Mouse (Mus musculus) megakaryocyte, embryonic 14.5 days (primary cell): Measurements from ENCODE around the gene Angel1. TPM values are rescaled to one million over a fixed set of nuclear protein-coding genes. Genes with fewer than 3 reads are reported as not detected.
A peak's percentile ranks its signal among the peaks of the same experiment; 100 is the strongest.

Source experiments
- H3K27me3 ChIP-seq: replicated peaks from 2 replicates; pipeline ENCODE3; 2012; ENCODE audit warnings: inconsistent platforms
- H3K36me3 ChIP-seq: replicated peaks from 2 replicates; pipeline ENCODE3; 2012; ENCODE audit warnings: low read length, inconsistent platforms, mixed read lengths
- H3K4me1 ChIP-seq: 2 replicates; pipeline ENCODE4 v1.6.1; 2012; ENCODE audit warnings: inconsistent platforms
- H3K4me3 ChIP-seq: replicated peaks from 2 replicates; pipeline ENCODE3; 2012; ENCODE audit warnings: moderate library complexity, mild to moderate bottlenecking, inconsistent platforms
- H3K9me3 ChIP-seq: 2 replicates; pipeline ENCODE4 v1.6.1; 2012; ENCODE audit warnings: inconsistent platforms
- FLI1 ChIP-seq: IDR thresholded peaks from 2 replicates; pipeline ENCODE4 v1.6.1; 2012; ENCODE audit warnings: low read length, inconsistent platforms, mixed read lengths
- GATA1 ChIP-seq: IDR thresholded peaks from 3 replicates; pipeline ENCODE4 v1.6.1; 2012; ENCODE audit warnings: mixed read lengths, low read length, inconsistent platforms, borderline replicate concordance
- polyA plus RNA-seq: library from polyadenylated mRNA; stranded (reverse); fragments of >175 nt; gene quantifications from 2 replicates; pipeline ENCODE4 v1.2.3, GENCODE M21; 2012; ENCODE audit warnings: low replicate concordance; ENCODE audit not compliant: insufficient read depth

Gene Angel1
- polyA plus RNA-seq, 1 experiment, result 1.2 TPM

GRCm38 (mm10) chr12:86764060-86764459, 37.8 kb upstream of the Angel1 start:
- Histone ChIP-seq H3K4me1 (peaks cover 15% of the 10 kb centered on the region), H3K4me3 (no peak overlapping the region), H3K27me3 (peaks cover 37% of the 10 kb centered on the region), H3K36me3 (no peaks in the 10 kb centered on the region), H3K9me3 (peaks cover 20% of the 10 kb centered on the region)
- no peak for TF ChIP-seq GATA1
- TF ChIP-seq FLI1, result no peak

GRCm38 (mm10) chr12:86761036-86761435, 34.8 kb upstream of the Angel1 start:
- no peaks in the 10 kb centered on the region for H3K36me3 ChIP-seq
- no peaks in the 10 kb centered on the region for H3K4me1 ChIP-seq
- peaks cover 56% of the 10 kb centered on the region for H3K27me3 ChIP-seq
- TF ChIP-seq FLI1 (no peak), GATA1 (no peak)
- no peak overlapping the region for H3K4me3 ChIP-seq
- peaks cover 10% of the 10 kb centered on the region for H3K9me3 ChIP-seq

GRCm38 (mm10) chr12:86734319-86734810, 8.1 kb upstream of the Angel1 start, which contains the start of gene Lrrc74a:
Lrrc74a (plus strand) TSS chr12:86734369.
- Histone ChIP-seq H3K27me3 (peaks cover 35% of the 10 kb centered on the region), H3K36me3 (no peaks in the 10 kb centered on the region), H3K4me1 (peaks cover 18% of the 10 kb centered on the region), H3K9me3 (no peaks in the 10 kb centered on the region), H3K4me3 (no peak within 1 kb of the TSS)
- TF ChIP-seq FLI1 (no peak), GATA1 (no peak)

GRCm38 (mm10) chr12:86725706-86726105, 554 bp downstream of the Angel1 start:
- Histone ChIP-seq H3K9me3 (no peaks in the 10 kb centered on the region), H3K4me1 (peaks cover 22% of the 10 kb centered on the region), H3K4me3 (peak overlapping the region; percentile 93), H3K27me3 (peaks cover 3% of the 10 kb centered on the region), H3K36me3 (peaks cover 8% of the 10 kb centered on the region)
- TF ChIP-seq GATA1, result no peak
- no peak for TF ChIP-seq FLI1

- peaks cover 14% of the 10 kb centered on the region for H3K36me3 ChIP-seq
- peaks cover 22% of the 10 kb centered on the region for H3K4me1 ChIP-seq
- peaks cover 6% of the 10 kb centered on the region for H3K27me3 ChIP-seq
- H3K9me3 ChIP-seq, result no peaks in the 10 kb centered on the region
- H3K4me3 ChIP-seq, result no peak overlapping the region
- TF ChIP-seq FLI1 (no peak), GATA1 (no peak)
Observed at GRCm38 (mm10) chr12:86724300-86724699, 2.0 kb downstream of the Angel1 start.

GRCm38 (mm10) chr12:86721453-86721852, 4.8 kb downstream of the Angel1 start:
- no peak for TF ChIP-seq FLI1
- TF ChIP-seq GATA1, result no peak
- Histone ChIP-seq H3K9me3 (no peaks in the 10 kb centered on the region), H3K27me3 (peaks cover 6% of the 10 kb centered on the region), H3K4me3 (no peak overlapping the region), H3K36me3 (peaks cover 17% of the 10 kb centered on the region), H3K4me1 (peaks cover 27% of the 10 kb centered on the region)

- peaks cover 25% of the 10 kb centered on the region for H3K4me1 ChIP-seq
- TF ChIP-seq FLI1 (no peak), GATA1 (no peak)
- H3K4me3 ChIP-seq, result no peak overlapping the region
- peaks cover 6% of the 10 kb centered on the region for H3K27me3 ChIP-seq
- H3K9me3 ChIP-seq, result no peaks in the 10 kb centered on the region
- peaks cover 20% of the 10 kb centered on the region for H3K36me3 ChIP-seq
Observed at GRCm38 (mm10) chr12:86719961-86720639, 6.2 kb downstream of the Angel1 start.

- Histone ChIP-seq H3K4me1 (peaks cover 39% of the 10 kb centered on the region), H3K27me3 (peaks cover 6% of the 10 kb centered on the region), H3K9me3 (no peaks in the 10 kb centered on the region)
Observed at GRCm38 (mm10) chr12:86716962-86717361, 9.3 kb downstream of the Angel1 start.

GRCm38 (mm10) chr12:86715401-86715800, 10.9 kb downstream of the Angel1 start:
- TF ChIP-seq GATA1, result no peak
- no peak for TF ChIP-seq FLI1
- H3K4me3 ChIP-seq, result no peak overlapping the region
- no peaks in the 10 kb centered on the region for H3K9me3 ChIP-seq
- peaks cover 49% of the 10 kb centered on the region for H3K4me1 ChIP-seq
- H3K36me3 ChIP-seq, result peaks cover 12% of the 10 kb centered on the region
- peaks cover 1% of the 10 kb centered on the region for H3K27me3 ChIP-seq

More at GRCm38 (mm10) chr12:86716962-86717361, 9.3 kb downstream of the Angel1 start:
- no peak for TF ChIP-seq FLI1
- no peak for TF ChIP-seq GATA1
- H3K36me3 ChIP-seq, result peaks cover 20% of the 10 kb centered on the region
- H3K4me3 ChIP-seq, result no peak overlapping the region

GRCm38 (mm10) chr12:86714026-86714425, 12.2 kb downstream of the Angel1 start:
- H3K9me3 ChIP-seq, result no peaks in the 10 kb centered on the region
- H3K4me1 ChIP-seq, result peaks cover 52% of the 10 kb centered on the region
- peaks cover 10% of the 10 kb centered on the region for H3K36me3 ChIP-seq
- no peaks in the 10 kb centered on the region for H3K27me3 ChIP-seq
- peak overlapping the region; percentile 83 for H3K4me3 ChIP-seq
- TF ChIP-seq FLI1 (no peak), GATA1 (no peak)
